Mouse (Mus musculus) mesoderm, embryonic 11.5 days (tissue): ENCODE results near the gene Cfap43.

Experiments used
- DNase-seq: peaks from one replicate; pipeline ENCODE4 v3.0.0-alpha.2; 2012; ENCODE audit warnings: low read depth, low spot score

Cfap43 gene

GRCm38 (mm10) chr19:47885886-47886285 is 33.2 kb downstream of the Cfap43 start:
- no peak for DNase-seq

GRCm38 (mm10) chr19:47885191-47885743 is 33.8 kb downstream of the Cfap43 start:
- DNase-seq: no peak

DNA sequence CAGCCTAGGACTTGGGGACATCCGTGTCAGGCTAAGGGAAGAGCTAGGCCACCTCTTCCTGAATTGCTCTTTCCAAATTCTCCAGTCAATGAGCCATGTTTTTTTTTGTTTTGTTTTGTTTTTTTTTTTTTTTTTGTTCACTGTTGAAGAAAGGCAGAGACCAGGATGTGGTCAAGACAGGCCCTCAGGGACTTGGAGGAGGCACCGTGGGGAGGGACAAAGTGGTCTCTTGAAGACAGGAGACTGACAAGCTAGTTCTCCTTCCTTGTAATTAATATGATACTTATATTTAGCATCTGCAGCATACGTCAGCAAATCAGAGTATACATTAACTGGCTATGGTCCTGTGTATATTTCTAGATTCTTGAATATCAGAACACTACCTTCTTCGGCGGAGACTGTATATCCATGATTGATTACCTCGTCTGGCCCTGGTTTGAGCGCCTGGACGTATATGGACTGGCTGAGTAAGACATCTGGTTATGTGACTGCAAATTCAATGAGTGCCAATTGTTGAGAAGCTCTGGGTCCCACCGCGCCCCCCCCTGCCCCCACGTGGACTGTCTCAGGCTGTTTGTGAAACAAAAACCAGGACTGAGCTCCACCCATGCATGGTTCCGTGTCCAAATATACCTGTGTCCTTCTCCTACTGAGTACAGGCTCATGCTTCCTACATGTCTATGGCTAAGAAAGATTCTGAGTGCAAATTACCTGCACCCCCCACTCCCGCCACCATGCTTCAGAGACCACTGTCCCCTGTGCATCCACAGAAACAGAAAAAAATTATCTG is 34.6 kb downstream of the Cfap43 start:
- DNase-seq: no peak

DNA sequence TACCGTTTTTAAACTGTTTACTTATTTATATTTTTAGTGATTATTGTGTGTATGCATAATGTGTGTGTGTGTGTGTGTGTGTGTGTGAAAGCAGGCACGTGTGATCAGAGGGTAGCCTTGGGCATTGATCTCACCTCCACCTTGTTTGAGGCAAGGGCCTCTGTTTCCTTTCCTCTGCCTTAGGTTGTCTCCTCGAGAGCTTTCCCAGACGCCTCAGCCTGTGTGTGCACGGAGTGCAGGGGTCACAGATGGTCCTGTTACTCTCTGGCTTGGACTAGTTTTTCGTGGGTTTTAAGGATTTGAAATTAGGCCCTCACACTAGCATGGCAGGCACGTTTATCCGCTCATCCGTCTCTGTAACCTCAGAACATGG is 36.2 kb downstream of the Cfap43 start:
- DNase-seq: no peak

DNA sequence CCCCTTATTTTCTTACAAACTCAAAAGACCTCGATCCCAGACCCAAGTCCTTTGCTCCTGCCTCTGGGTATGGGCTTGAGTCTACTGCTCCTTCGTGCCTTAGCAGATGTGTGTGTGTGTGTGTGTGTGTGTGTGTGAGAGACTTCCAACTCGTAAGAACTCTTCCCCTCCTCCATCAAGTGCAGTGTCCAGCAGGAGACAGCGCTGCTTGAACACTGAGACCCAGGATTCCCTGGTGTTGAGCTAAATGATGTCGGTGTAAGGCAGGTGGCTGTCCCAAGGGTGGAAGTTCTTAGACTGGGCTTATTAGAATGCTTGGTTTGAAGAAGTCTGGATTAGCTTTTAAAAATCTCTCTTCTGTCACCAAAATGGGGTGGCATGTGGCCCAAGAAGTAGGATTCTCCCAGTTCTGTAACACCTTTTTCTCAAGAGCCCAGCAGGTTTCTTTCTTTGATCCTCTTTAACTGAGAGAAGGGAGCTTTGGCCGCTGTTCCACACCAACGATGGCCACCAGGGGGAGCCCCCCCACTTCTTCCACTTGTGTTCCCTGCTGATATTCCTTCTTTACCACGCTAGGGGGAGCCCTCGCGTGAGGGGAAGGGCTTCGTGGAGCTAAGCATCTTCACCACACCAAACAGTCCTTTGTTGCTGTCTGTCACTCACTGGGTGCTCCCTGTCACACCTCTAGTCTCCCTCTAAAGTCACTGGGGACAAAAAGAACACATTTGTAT is 36.8 kb downstream of the Cfap43 start:
- DNase-seq: peak; percentile 94

- no peak for DNase-seq
Observed at GRCm38 (mm10) chr19:47881538-47881937, 37.5 kb downstream of the Cfap43 start.

- no peak for DNase-seq
Observed at GRCm38 (mm10) chr19:47876252-47876651, 42.8 kb downstream of the Cfap43 start.

GRCm38 (mm10) chr19:47871515-47871914 is 47.6 kb downstream of the Cfap43 start:
- DNase-seq: peak; percentile 47

GRCm38 (mm10) chr19:47870102-47870666 is 48.9 kb downstream of the Cfap43 start:
- no peak for DNase-seq

GRCm38 (mm10) chr19:47869516-47869915 is 49.6 kb downstream of the Cfap43 start:
- no peak for DNase-seq

GRCm38 (mm10) chr19:47868951-47869350 is 50.1 kb downstream of the Cfap43 start:
- no peak for DNase-seq

DNA sequence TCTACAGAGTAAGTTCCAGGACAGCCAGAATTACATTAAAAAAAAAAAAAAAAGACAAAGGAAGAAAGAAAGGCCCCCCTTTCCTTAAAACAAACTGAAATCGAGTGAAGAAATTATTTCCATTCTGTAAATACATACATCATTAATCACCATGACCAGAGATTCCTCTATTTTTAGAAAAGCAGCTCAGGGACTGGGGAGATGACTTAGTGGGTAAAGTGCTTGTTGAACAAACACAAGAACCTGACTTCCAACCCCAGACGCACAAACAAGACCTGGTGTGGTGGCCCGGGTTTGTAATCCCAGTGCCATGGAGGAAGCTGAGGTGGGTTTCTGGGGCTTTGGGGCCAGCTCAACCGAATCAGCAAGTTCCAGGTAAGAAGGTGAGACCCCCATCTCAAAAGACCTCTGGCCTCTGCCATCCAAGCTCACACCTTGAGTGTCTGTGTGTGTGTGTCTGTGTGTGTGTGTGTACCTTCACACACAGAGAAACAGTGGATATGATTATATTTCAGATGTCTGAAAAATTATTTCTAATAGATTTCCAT is 51.4 kb downstream of the Cfap43 start:
- no peak for DNase-seq

DNA sequence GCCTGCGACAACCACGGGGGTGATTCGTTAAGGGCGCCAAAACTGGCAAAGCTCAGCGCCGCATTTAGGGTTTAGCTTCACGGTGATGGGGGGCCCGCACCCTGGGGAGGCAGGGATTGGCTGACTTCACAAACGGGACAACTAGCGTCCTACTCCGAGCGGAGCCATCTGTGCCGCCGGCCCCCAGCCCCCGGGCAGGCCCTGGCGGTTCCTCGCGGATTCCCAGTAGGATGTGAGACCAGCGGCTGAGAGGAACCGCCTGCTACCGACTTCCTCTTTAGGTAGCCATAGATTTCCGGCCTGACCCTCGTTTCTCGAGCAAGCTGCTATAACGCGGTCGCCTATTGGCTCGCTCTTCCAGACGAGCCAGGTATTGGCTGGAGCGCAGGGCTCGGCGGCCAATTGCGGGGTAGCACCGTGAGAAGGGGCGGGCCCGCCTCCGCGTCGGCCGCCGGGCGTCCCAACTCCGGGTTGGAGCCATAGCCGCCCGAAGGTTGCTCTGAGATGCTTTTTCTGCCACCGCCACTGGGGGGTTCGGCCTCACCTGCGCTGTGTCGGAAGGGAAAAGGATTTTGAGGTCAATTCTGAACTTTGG is 53.6 kb downstream of the Cfap43 start, which contains the start of gene Gsto2:
Gsto2 (plus strand) TSS at position 182 of the 595 bp plus-strand sequence.
- peak; percentile 95 for DNase-seq

GRCm38 (mm10) chr19:47864721-47865120 is 54.4 kb downstream of the Cfap43 start:
- DNase-seq: no peak

GRCm38 (mm10) chr19:47864051-47864450 is 55.0 kb downstream of the Cfap43 start:
- DNase-seq: no peak

DNA sequence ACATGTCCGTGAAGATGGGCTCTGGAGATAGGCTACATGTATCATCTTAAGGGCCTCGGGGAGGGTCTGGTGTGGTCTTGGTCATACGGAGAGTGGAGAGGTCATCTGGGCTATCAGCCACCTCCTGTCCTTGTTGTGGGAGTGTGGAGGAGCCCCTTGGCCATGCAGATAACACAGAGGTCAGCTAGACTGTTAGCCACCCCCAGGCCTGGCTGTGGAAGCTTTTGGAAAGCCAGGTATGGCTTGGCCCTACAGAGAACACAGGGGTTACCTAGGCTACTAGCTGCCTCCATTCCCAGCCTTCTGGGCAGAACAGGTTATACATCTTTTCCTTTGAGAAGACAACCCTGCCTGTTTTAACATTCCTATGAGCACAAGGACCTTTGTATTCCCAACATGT is 56.5 kb downstream of the Cfap43 start:
- no peak for DNase-seq

GRCm38 (mm10) chr19:47859180-47859579 is 59.9 kb downstream of the Cfap43 start:
- no peak for DNase-seq

- no peak for DNase-seq
Observed at GRCm38 (mm10) chr19:47857957-47858942, 60.8 kb downstream of the Cfap43 start.

DNA sequence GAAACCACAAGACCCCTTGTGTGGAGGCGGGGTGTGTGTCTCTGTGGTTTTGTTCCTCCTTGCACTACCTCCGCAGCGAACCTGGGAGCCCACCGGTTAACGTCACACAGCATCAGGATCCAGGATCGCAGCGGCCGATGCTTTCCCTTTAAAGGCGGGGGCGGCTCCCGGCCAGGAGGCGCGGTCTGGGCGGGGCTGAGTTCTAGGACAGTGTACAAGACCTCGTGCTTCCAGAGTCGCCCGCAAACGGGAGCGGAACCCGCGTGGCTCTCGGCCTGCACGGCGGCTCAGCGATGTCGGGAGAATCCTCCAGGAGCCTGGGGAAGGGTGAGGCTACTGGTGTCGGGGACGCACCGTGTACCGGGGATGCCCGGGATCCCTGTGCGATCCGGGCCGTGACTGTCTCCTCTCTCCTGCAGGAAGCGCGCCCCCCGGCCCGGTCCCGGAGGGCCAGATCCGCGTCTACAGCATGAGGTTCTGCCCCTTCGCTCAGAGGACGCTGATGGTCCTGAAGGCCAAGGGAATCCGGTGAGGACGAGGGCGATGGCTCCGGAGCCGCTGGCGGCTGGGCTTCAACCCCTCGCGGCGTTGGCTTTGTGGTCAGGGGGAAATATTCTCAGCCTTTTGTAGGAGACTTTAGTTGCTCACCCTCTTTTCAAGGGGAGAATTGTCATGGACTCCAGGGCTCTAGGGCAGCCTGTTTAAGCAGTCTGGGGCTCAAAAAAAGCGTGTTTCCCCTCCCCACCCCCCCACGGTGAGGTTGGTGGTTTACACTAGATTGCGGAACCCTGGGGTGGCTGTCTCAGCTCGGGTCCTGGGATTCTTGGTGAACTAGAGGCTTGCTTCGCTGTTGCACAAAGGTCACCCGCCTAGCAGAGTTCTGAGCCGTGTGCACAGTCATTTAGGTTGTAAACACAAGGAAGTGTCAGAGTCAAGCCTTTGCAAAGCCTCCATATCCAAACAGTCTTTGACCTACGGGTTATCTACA is 64.0 kb downstream of the Cfap43 start, which contains the start of gene Gsto1:
Gsto1 (plus strand) TSS at position 175 of the 988 bp plus-strand sequence.
- DNase-seq: peak; percentile 90
